Mouse (Mus musculus): Measurements from ENCODE around the gene Plpp7. TPM values are rescaled to one million over a fixed set of nuclear protein-coding genes. Genes with fewer than 3 reads are reported as not detected.

The Plpp7 gene
- polyA plus RNA-seq (2012; ENCODE audit: insufficient read depth, insufficient read length, missing spikeins), result 4.1 and 4.6 TPM in 2 replicates

DNA sequence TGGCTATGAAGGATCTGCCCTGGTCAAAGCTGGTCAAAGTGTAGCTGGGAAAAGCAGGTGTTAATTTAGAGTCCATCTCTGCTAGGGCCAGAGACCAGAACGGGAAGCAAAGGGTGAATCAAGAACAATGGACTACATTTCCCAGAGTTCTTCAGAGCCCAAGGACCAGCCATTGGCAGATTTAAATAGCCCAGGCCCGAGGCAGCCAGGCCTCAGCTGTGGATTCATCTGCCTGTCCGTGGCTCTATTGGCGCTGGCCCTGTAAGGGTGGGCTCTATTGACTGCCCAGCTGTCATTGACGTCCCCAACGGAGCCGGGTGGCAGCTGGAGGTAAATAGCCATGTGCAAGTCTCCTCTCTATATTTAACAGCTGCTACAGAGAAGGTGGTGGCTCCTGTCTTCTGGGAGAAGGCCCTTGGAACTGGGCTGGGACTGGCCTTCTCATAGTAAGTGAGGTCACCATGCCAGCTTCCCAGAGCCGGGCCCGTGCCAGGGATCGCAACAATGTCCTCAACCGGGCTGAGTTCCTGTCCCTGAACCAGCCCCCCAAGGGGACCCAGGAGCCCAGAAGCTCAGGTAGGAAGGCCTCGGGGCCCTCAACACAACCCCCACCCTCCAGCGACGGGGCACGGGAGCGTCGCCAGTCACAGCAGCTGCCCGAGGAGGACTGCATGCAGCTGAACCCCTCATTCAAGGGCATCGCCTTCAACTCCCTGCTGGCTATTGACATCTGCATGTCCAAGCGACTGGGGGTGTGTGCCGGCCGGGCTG is at the start of gene Plpp7:
Gene Plpp7 (plus strand): TSS at position 178 of the 771 bp plus-strand sequence.
- H3K27ac ChIP-seq (replicated peaks; ENCODE audit: low read depth, low read length), result 0 out of 2 replicates have a peak within 1 kb of the TSS, but pooled peaks have one; percentile 16
- peak within 1 kb of the TSS; percentile 60 for H3K4me3 ChIP-seq (ENCODE audit: insufficient read depth, low read depth, low read length)
- H3K4me1 ChIP-seq (ENCODE audit: control insufficient read depth, insufficient read depth, insufficient read length, low read length), result peaks cover 5% of the 10 kb centered on the region; the same call in 1 of the 2 replicates

DNA sequence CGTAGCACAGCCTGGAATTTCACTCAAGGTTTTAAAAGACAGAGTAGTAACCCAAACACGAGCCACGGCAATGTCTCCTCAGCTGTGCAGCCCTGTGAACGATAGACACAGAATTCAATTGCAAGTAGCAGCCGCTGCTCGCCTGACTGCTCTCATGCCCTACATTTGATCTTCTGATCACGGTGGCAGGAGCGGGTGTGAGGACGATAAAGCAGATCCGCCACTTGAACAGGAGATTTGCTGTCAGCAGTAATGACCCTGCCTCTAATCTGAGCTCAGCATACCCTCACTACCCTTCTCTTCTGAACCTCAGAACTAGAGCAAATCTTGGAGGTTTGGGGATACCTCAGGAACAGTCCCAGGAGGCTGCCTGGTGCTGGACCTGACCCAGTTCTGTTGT is 49.3 kb upstream of the Plpp7 start:
- H3K27ac ChIP-seq (replicated peaks; ENCODE audit: low read depth, low read length), result no peak overlapping the region
- H3K4me1 ChIP-seq (ENCODE audit: control insufficient read depth, insufficient read depth, insufficient read length, low read length), result no peaks in the 10 kb centered on the region
- H3K4me3 ChIP-seq (ENCODE audit: insufficient read depth, low read depth, low read length), result no peak overlapping the region

DNA sequence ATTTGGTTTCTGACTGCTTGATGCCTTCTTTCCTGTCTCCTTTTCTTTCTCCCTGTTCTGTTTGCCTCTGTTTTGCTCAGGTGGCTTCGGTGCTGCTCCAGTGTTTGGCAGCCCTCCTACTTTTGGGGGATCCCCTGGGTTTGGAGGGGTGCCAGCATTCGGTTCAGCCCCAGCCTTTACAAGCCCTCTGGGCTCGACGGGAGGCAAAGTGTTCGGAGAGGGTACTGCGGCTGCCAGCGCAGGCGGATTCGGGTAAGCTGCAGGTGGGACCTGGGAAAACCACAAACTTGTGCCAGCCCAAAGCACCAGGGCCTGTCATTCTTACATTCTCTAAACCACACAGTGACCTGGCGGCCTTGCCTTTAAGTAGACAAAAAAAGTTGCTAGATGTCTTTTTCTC is 48.0 kb upstream of the Plpp7 start:
- Histone ChIP-seq H3K27ac (replicated peaks; ENCODE audit: low read depth, low read length) (no peak overlapping the region), H3K4me3 (ENCODE audit: insufficient read depth, low read depth, low read length) (no peak overlapping the region), H3K4me1 (ENCODE audit: control insufficient read depth, insufficient read depth, insufficient read length, low read length) (no peaks in the 10 kb centered on the region)

DNA sequence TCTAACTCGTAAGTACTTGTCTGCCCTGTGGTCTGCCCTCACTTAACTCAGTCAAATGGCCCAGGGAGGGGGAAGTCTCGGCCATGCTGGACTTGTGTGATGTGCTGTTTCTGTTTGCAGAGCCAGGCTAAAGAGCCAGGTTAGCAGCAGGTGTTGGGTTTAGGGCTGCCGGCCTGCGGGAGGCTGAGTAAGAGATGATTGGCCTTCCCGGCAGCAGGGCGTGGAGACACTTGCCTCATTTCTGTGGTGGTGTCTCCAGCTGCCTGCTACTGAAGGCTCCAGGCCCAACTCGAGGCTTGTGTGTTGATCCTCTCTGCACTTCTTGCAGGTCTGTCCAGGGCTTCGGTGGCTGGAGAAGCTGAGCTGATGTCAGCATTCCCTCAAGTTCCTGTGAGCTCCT is 43.5 kb upstream of the Plpp7 start:
- Histone ChIP-seq H3K4me1 (ENCODE audit: control insufficient read depth, insufficient read depth, insufficient read length, low read length) (no peaks in the 10 kb centered on the region), H3K27ac (replicated peaks; ENCODE audit: low read depth, low read length) (no peak overlapping the region), H3K4me3 (ENCODE audit: insufficient read depth, low read depth, low read length) (no peak overlapping the region)

DNA sequence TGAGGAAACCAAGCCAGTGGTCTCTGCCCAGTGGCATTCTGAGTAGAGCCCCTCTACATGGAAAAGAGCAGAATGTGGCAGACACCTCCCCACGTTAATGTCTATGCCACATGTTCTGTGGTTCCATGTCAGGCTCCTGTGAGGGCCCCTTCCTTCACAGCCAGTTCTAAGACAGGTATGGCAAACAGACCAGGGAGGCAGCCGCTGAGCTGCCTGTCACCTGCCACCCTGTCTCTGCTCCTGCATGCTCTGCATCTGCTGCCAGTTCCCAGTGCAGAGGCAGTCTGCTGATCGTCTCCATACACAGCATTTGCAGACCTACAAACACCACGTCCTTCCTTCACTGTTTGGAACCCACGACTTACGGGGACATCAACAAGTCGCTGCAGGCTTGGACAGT is 42.9 kb upstream of the Plpp7 start:
- H3K4me3 ChIP-seq (ENCODE audit: insufficient read depth, low read depth, low read length), result no peak overlapping the region
- H3K27ac ChIP-seq (replicated peaks; ENCODE audit: low read depth, low read length), result no peak overlapping the region
- H3K4me1 ChIP-seq (ENCODE audit: control insufficient read depth, insufficient read depth, insufficient read length, low read length), result no peaks in the 10 kb centered on the region

DNA sequence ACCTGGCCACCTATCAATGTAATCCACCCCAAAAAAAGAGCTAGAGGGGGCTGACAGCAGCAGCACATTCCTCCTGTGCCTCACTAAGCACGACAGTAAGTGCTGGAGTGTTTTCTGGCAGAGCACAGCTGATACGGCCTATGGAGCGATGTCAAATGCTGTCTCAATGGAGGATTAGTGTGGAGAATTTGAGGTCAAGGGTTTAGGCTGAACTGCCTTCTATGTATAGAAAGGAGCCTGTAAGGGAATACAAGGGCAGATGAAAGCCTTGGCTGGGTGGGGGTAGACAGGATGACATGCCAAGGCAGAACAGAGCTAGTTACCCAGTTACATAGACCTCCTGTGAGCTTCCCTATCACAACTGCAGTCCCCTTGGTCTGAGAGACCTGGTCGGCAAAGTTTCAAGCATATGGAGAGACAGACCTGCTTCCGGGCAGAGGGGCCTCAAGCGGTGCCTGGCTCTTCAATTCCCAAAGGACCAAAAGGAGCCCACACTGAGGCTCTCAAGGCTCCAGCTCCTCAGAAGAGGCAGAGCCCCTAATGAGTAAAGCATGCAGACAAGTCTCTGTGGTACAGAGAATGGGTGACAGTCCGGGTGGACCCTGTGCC is 39.9 kb upstream of the Plpp7 start:
- no peak overlapping the region for H3K4me3 ChIP-seq (ENCODE audit: insufficient read depth, low read depth, low read length)
- H3K4me1 ChIP-seq (ENCODE audit: control insufficient read depth, insufficient read depth, insufficient read length, low read length), result no peaks in the 10 kb centered on the region
- H3K27ac ChIP-seq (replicated peaks; ENCODE audit: low read depth, low read length), result no peak overlapping the region

DNA sequence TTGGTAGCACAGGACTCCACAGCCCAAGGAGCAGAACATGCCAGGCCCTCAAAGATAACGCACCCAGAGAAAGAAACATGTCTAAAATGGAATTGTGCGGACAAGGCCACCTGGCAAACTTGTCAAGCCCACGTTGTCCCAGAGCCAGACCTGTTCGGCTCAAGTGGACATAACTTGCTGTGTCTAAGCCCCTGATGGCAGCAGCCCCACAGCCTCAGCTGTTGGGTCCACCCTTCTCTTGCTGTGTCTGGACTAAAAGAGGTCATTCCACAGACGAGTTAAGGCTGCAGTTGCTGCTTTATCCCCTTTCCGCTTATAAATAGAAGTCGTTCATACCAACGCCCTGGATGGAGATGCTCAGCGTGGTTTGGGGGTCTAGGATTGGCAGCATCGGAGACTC is 38.8 kb upstream of the Plpp7 start:
- Histone ChIP-seq H3K4me3 (ENCODE audit: insufficient read depth, low read depth, low read length) (no peak overlapping the region), H3K27ac (replicated peaks; ENCODE audit: low read depth, low read length) (no peak overlapping the region), H3K4me1 (ENCODE audit: control insufficient read depth, insufficient read depth, insufficient read length, low read length) (no peaks in the 10 kb centered on the region)

DNA sequence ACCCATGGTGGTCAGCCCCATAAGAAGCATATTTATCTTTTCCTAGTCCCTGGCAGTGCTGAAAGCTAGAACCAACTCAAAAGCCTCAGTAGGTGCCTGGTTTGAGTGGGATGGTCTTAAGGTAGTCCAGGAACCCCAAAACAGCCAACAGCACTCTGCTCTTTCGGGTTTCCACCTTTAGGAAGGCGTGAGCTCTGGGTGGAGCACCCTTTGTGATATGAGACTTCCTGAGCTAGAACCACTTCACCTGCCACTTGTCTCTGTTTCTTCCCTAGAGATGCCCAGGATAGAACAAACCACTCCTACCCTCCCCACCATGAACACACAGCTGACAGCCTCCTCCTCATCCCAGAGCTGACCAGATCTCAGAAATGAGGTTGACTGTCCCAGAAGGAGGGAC is 38.0 kb upstream of the Plpp7 start:
- no peak overlapping the region for H3K4me3 ChIP-seq (ENCODE audit: insufficient read depth, low read depth, low read length)
- no peak overlapping the region for H3K27ac ChIP-seq (replicated peaks; ENCODE audit: low read depth, low read length)
- H3K4me1 ChIP-seq (ENCODE audit: control insufficient read depth, insufficient read depth, insufficient read length, low read length), result no peaks in the 10 kb centered on the region

DNA sequence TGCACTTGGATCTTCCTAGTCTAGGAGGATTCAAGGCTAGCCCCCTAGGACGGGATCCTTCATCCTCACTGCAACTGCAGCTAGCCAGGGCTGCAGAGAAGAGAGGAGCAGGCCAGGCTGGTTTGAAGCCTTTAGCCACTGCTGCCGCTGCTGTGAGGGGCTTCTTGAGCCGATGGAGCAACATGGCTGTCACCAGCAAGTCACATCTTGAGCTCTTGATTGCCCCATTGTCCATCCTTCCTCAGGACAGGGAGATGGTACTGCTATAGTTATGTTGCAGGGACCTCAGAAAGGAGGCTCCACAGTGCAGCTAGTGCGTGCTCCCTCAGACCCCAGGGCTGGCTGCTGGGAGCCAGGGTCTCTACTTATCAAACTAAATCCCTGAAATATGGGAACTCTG is 37.5 kb upstream of the Plpp7 start:
- no peak overlapping the region for H3K4me3 ChIP-seq (ENCODE audit: insufficient read depth, low read depth, low read length)
- H3K27ac ChIP-seq (replicated peaks; ENCODE audit: low read depth, low read length), result no peak overlapping the region
- H3K4me1 ChIP-seq (ENCODE audit: control insufficient read depth, insufficient read depth, insufficient read length, low read length), result no peaks in the 10 kb centered on the region

DNA sequence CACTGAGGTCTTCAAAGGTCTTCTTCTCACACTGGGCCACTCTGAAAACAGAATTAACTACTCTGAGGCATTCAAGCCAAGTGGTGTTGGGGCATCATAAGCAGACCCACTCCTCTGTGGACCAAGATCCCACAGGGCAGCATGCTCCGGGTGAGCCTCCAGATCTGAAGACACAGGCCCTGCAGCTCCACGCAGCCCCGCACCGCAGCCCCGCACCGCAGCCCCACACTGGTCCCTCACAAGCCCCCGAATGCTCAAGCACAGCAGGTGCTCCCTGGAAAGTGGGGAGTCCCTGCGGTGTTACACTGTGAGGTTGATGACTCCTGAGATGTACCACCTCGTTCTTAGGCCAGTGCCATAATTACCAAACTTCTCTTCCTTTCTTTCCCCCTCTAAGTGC is 37.1 kb upstream of the Plpp7 start:
- Histone ChIP-seq H3K4me1 (ENCODE audit: control insufficient read depth, insufficient read depth, insufficient read length, low read length) (no peaks in the 10 kb centered on the region), H3K27ac (replicated peaks; ENCODE audit: low read depth, low read length) (no peak overlapping the region), H3K4me3 (ENCODE audit: insufficient read depth, low read depth, low read length) (no peak overlapping the region)

DNA sequence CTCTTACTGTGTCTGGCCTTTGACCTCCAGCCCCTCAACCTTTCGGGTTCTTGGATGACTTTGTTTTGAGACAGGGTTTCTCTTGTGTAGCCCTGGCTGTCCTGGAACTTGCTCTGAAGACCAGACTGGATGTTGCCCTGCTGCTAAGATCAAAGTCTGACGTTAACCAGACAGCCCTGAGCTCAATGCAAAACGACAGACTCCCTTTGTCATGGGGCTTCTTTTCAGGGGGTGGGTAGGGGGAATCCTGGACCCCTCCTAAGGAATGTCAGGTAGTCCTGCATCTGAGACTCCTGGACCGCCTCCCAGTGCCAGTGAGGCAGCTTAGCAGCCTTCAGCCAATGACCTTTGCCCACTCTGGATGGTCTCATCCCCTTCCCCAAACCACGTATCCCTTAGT is 36.6 kb upstream of the Plpp7 start:
- no peak overlapping the region for H3K4me3 ChIP-seq (ENCODE audit: insufficient read depth, low read depth, low read length)
- H3K27ac ChIP-seq (replicated peaks; ENCODE audit: low read depth, low read length), result no peak overlapping the region
- H3K4me1 ChIP-seq (ENCODE audit: control insufficient read depth, insufficient read depth, insufficient read length, low read length), result no peaks in the 10 kb centered on the region

DNA sequence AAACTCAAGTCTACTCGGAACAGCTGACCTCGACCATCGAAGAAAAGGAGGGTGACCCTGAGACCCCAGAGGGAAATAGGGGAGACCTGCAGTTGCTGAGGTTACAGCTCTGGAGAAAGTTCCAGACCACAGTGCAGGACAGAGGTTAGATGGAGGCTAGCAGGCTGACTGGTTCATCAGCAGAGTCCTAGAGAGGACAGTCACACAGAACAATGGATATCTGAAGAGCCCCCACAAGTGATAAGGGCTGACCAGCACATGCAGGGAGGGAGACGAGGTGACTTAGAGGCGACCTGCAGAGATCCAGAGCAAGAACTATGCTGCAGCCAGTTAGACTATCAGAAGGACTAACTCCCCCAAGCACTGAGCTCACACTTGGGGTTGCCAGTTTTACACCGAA is 35.7 kb upstream of the Plpp7 start:
- no peak overlapping the region for H3K4me3 ChIP-seq (ENCODE audit: insufficient read depth, low read depth, low read length)
- no peaks in the 10 kb centered on the region for H3K4me1 ChIP-seq (ENCODE audit: control insufficient read depth, insufficient read depth, insufficient read length, low read length)
- H3K27ac ChIP-seq (replicated peaks; ENCODE audit: low read depth, low read length), result no peak overlapping the region

DNA sequence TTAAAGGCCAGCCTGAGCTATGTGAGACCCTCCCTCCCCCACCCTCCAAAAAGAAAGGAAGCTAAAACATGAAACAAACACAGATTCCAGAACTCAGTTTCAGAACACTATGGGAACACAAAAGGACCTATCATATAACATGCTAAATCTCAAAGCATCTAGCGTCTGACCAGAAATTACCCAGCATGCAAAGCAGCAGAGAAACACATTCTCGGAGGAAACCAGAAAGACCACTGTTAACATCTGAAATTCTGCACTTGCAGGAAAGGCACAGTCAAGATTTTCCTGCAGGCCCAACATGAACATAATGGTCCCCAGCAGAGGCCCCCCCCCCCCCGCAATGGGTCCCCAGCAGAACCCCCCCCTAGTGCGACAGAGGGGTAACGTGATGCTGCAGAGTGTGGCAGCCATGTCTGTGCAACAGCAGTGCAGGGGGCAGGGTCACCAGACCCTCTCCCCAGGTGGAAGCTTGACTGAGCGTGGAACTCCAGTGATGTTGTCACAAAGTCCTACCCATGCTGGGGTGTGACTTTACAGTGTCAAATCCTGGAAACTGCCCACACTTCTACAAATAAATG is 35.0 kb upstream of the Plpp7 start:
- no peak overlapping the region for H3K27ac ChIP-seq (replicated peaks; ENCODE audit: low read depth, low read length)
- no peak overlapping the region for H3K4me3 ChIP-seq (ENCODE audit: insufficient read depth, low read depth, low read length)
- no peaks in the 10 kb centered on the region for H3K4me1 ChIP-seq (ENCODE audit: control insufficient read depth, insufficient read depth, insufficient read length, low read length)

DNA sequence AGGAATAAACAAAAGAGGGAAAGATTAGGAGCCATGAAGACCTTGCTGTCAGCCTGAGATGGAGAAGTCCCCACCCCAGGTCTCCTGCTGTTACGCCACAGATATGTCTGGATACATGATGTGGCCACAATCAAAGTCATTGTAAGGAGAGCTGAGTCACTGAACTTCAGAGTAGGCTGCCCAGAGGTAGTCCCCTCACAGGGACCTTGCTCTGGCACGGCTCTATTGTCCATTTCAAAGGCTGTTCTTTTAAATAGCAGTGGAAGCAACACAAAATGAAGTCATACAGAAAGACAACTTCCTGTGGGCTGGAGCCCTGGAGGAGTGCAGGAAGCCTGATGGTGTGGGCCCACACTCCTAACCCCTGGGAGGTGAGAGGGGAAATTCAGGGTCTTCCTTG is 34.1 kb upstream of the Plpp7 start:
- Histone ChIP-seq H3K4me3 (ENCODE audit: insufficient read depth, low read depth, low read length) (no peak overlapping the region), H3K4me1 (ENCODE audit: control insufficient read depth, insufficient read depth, insufficient read length, low read length) (no peaks in the 10 kb centered on the region), H3K27ac (replicated peaks; ENCODE audit: low read depth, low read length) (no peak overlapping the region)

DNA sequence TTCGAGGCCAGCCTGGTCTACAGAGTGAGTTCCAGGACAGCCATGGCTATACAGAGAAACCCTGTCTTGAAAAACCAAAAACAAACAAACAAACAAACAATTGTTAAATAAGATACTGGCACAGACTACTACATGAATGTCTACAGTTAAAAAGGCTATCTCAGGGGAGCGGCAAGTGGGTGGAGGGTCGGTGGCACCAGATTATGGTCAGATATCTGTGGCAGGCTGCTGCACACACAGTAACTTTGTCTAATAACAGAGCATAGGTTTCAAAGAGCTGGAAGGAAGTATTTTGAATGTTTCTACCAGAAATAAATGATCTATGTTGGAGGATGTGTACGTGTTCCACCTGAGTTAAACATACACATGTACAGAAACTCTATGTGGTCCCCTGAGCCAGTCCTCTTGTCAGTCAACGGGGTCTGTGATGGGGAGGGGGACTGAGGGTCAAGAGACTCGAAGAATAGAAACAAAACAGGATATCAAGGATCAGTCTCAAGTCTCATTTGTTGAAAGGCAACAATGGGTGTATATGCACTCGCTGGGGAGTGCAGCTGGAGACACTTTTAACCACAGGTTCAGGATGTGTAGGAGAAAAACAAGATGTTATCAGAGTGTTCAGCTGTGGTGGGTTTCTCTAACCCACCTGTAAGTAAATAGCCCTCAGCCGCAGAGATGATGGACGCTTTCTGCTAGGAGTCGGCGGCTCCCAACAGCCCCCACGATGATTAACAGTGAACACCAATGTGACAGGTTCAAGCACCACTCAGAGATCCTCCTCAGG is 33.4 kb upstream of the Plpp7 start:
- H3K27ac ChIP-seq (replicated peaks; ENCODE audit: low read depth, low read length), result no peak overlapping the region
- no peaks in the 10 kb centered on the region for H3K4me1 ChIP-seq (ENCODE audit: control insufficient read depth, insufficient read depth, insufficient read length, low read length)

More for the DNA sequence above, 33.4 kb upstream of the Plpp7 start:
- no peak overlapping the region for H3K4me3 ChIP-seq (ENCODE audit: insufficient read depth, low read depth, low read length)
